Mouse (Mus musculus) spleen, postnatal 14 days (tissue): ENCODE measurements around the gene Zdhhc12.

Experiments
- DNase-seq, 2 experiments: peaks; one replicate each; pipeline ENCODE4 v3.0.0; 2021 to 2022; ENCODE audit warnings: low spot score in 2 of 2

Gene Zdhhc12

GRCm38 (mm10) chr2:30100214-30100613 is 6.8 kb upstream of the Zdhhc12 start:
- no peak for DNase-seq

- peak; percentile 39 to 58 for DNase-seq
These were observed 2.6 kb upstream of the Zdhhc12 start for GRCm38 (mm10) chr2:30095882-30096527.

GRCm38 (mm10) chr2:30094208-30094588 is 750 bp upstream of the Zdhhc12 start:
- no peak for DNase-seq

GRCm38 (mm10) chr2:30092280-30092918 is 1.0 kb downstream of the Zdhhc12 start:
- no peak for DNase-seq

DNA sequence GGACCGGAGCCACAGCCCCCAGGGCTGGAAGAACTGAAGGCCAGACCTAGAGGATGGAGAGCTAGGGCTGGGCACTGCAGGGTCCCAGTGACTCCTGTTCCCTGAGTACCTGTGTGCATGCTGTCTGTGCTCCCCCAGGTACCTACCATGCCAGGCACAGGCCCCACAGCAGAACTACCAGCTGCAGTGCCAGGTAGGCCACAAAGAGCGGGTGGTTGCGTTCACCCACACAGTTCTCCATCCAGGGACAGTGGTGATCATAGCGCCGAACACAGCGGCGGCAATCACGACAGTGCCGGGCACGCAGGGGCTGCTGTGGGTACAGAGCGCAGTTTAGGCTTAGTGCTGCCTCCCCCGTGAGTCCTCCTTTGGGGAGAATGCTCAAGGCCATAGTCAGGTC is 1.9 kb downstream of the Zdhhc12 start:
- no peak for DNase-seq

DNA sequence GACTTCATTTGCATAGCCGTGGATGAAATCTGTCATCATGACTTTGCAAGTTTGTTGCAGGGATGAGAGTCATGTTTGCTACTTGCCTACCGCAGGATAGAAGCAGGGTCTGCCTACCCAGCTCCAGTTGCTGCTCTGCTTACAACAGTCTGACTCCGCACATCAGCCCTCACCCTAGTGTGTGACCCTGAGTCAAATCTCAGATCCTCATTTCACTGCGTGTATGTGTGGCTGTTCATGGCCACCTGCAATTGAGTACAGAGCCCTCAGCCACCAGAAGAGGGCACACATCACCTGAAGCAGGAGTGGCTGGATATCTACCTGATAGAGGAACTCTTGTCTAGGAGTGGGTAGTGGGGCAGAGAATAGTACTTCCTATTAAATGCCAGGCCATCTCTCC is 6.1 kb downstream of the Zdhhc12 start:
- no peak for DNase-seq

DNA sequence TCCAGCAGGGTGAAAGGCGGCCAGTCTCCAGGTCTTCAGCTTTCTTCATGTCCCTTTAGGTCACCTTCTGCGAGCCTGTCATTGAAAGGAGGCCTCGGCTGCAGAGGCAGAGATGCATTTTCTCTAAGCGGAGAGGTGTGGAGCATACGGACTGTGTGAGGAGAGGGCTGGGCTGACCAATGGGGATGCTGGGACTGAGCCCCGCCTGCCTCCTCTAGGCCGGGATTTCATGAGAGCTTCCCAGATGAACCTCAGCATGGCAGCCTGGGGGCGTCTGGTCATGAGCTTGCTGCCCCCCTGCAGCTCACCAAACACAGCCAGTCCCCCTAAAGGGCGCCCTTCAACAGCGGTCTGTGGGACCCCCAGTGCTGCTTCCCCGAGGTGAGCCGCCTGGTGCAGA is 8.8 kb downstream of the Zdhhc12 start:
- DNase-seq = no peak

- no peak for DNase-seq
These were observed 9.3 kb downstream of the Zdhhc12 start for GRCm38 (mm10) chr2:30084113-30084512.

DNA sequence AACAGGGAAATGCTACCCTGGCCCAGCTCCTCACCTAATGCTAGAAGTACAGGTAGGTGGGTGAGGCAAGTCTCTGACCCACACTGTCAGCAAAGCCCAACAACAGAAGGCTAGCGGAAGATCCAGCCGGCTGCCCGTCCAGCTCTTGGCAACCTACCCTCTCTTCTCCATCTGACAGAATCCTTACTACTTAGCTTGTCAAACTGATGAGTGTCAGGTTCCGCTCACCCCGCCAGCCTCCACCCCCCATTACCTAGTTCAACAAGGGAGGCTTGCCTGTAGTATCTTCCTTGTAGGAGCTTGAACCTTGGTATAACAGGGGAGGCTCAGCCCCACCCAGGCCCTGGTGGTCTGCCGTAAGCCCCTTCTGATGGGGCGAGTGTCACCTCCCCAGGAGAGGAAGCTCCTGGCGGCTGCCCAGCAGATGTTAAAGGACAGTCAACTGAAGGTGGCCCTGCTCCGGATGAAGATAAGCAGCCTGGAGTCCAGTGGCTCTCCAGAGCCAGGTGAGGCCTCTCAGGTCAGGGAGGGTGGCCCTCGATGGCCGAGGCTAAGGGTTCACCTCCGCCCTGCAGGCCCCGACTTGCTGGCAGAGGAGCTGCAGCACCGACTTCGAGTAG is 13.2 kb downstream of the Zdhhc12 start:
- DNase-seq = no peak

GRCm38 (mm10) chr2:30078760-30079159 is 14.7 kb downstream of the Zdhhc12 start:
- DNase-seq = no peak

DNA sequence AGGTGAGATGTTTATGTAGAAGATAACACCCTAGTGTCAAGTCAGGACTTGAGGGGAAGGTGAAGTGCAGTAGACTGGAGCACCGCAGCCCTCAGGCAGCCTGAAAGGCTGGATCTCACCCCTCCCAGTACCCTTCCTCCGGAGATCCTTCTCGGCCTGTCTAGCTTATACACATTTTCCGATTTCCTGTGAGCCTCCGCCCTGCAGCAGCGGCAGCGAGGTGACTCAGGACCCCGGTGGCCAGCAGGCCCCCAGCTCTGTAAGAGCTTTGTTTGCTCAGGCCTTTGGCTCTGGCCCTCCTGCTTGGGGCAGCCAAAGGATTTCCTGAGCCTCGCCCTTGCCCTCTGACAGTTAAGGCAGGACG is 15.1 kb downstream of the Zdhhc12 start:
- DNase-seq = no peak

DNA sequence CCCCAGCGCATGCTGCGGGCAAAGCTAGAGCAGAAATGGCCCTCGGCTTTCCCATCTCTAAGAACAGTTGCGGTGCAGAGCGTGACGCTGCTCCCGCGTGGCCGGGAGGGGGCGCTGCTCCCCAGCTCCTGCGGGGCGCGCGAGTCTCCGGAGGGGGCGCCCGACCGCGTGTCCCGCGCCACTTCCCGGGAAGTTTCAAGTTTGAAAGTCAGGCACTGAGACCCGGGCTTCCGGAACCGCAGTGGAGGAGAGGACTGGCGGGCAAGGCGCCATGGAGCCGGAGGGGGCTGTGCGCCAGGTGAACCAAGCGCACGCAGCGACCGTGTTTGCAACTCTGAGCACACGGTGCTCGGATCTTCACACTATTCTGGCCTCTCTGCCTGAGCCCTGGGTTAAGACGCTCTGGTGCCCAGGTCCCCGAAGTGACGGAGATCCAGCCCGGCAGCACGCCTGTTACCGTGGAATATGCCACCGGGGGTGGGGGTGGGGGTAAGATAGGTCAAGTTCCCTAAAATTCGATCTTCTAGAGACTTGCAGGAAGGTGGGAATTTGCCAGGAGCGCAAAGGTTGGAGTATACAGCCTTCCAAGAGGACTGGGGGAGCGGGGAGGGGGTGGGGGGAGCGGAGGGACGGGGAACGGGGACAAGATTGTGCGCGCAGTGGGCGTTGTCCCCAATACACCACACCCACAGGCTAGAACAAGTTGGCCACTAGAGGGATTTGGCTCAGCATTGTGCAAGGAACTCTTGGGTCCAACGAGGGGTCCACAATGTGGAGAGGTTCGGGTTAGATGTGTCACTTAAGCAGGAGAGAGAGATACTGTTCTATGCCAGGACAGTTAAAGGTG is 15.7 kb downstream of the Zdhhc12 start, which contains the start of gene Pkn3:
Pkn3 (plus strand) TSS at position 183 of the 847 bp plus-strand sequence.
- DNase-seq = peak; percentile 65 to 82

DNA sequence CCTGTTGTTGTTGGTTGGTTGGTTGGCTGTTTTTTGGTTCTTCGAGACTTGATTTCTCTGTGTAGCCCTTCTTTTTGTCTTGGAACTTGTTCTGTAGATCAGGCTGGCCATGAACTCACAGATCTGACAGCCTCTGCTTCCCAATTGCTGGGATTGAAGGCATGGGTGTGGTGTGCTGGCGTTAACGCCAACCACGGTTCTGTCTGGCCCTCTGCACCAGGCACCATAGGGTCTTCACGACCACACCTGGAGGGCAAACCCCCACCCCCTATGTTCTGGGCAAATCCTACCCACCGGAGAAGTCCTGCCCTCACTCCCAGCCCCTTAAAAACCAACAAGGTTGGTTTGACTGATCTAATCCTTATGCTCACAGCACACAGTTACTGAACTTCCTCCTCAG is 16.5 kb downstream of the Zdhhc12 start:
- no peak for DNase-seq

DNA sequence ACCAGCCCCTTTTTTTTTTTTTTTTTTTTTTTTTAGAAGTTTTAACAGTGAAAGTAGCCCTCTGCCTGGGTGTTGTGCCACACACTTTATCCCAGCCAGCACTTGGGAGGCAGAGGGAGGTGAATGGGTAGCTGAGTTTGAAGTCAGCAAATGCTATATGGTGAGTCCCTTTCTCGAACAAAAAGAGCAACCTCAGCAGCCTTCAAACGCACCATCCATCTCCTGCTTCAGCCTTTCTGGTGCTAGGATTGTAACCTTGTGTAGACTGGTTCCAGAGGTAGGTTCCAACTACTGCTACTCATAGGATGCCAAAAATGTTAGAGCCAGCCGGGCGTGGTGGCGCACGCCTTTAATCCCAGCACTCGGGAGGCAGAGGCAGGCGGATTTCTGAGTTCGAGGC is 17.0 kb downstream of the Zdhhc12 start:
- no peak for DNase-seq

DNA sequence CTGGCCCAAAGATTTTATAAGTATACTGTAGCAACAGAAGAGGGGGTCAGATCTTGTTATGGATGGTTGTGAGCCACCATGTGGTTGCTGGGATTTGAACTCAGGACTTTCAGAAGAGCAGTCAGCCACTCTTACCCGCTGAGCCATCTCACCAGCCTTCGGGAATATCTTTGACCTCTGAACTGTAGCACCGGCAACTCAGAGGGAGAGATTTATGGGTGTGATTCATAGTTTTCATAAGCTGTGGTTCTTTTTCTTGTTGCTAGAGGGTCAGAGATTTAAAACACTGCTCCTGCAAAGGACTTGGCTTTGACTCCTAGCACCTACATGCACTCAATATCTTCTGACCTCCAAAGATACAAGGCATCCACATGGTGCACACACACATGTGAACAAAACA is 17.8 kb downstream of the Zdhhc12 start:
- DNase-seq = no peak

DNA sequence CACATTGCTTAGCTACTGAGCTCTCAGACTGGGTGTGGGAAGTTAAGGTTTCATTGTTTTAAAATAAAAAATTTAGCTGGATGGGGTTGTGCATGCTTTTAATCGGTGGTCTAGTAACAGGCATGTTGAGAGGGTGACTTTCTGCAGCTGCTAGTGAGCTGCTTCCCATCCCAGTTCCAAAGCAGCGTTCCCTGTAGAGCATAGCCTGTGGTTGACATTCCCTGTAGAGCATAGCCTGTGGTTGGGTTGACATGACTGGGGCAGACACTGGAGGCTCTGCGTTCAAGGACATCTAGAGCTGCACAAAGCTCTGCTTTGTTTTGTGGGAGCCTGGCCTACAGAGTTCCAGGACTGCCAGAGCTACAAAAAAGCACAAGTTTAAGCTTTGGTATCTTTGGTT is 20.2 kb downstream of the Zdhhc12 start:
- no peak for DNase-seq

- DNase-seq = no peak
These were observed 20.6 kb downstream of the Zdhhc12 start for GRCm38 (mm10) chr2:30072875-30073274.

- no peak for DNase-seq
These were observed 25.5 kb downstream of the Zdhhc12 start for GRCm38 (mm10) chr2:30067962-30068361.

- peak; percentile 25 to 45 for DNase-seq
These were observed 26.2 kb downstream of the Zdhhc12 start for GRCm38 (mm10) chr2:30067031-30067888.

- DNase-seq = peak; percentile 91 to 92
These were observed 27.2 kb downstream of the Zdhhc12 start for GRCm38 (mm10) chr2:30066046-30066901.
